Mouse (Mus musculus): ENCODE measurements at regions not wholly inside any gene's neighbourhood (a gene's known extent, or its start where the extent isn't known, plus 50 kb on each side); places are given as distances from the start of the nearest gene placed in this dataset.

GRCm38 (mm10) chr9:47962161-47962560, 199.7 kb upstream of the Nxpe4 start:
- H3K27me3 ChIP-seq (replicated peaks): no peaks in the 10 kb centered on the region
- no peak overlapping the region for H3K4me3 ChIP-seq (replicated peaks)
- 73% methylated on average over 4 of the region's 4 CpGs for WGBS
- H3K9ac ChIP-seq (replicated peaks): no peak overlapping the region
- no peak overlapping the region for H3K27ac ChIP-seq (replicated peaks)
- no peaks in the 10 kb centered on the region for H3K9me3 ChIP-seq (replicated peaks)
- no peak for ATAC-seq (ENCODE audit: low FRiP score)
- H3K4me2 ChIP-seq: no peak overlapping the region
- no peaks in the 10 kb centered on the region for H3K36me3 ChIP-seq
- H3K4me1 ChIP-seq: peaks cover 6% of the 10 kb centered on the region

- no peaks in the 10 kb centered on the region for H3K27me3 ChIP-seq (replicated peaks)
- no peaks in the 10 kb centered on the region for H3K9me3 ChIP-seq (replicated peaks)
- no peak overlapping the region for H3K4me3 ChIP-seq (replicated peaks)
- no peak overlapping the region for H3K27ac ChIP-seq (replicated peaks)
- no peak overlapping the region for H3K4me2 ChIP-seq
- ATAC-seq (ENCODE audit: low FRiP score): no peak
- no peak overlapping the region for H3K9ac ChIP-seq (replicated peaks)
- H3K4me1 ChIP-seq: peaks cover 6% of the 10 kb centered on the region
- 67% methylated on average over 4 of the region's 4 CpGs for WGBS
- H3K36me3 ChIP-seq: no peaks in the 10 kb centered on the region
These were observed 199.2 kb upstream of the Nxpe4 start for GRCm38 (mm10) chr9:47962589-47962988.

DNA sequence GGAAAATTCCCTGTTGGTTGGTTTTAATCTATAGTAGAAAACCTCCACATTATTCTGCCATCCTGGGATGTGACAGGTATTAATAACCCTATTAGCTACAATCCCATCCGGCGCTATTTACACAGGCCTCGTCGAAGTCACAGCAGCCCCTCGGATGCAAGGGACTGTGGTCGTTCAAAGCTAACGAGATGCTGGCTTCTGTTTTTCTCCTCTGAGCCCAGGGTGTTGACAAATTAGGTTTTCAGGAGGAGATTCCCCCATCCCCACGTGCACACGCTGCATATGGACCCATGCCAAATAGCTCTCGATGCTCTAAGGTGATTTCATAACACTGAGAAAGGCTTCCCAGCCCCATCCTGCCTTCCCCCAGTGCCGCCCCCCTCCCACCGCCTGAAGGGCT, 188.7 kb upstream of the Nxpe4 start:
- no peaks in the 10 kb centered on the region; the same call in 1 of the 2 replicates for H3K27me3 ChIP-seq (replicated peaks)
- no peaks in the 10 kb centered on the region for H3K36me3 ChIP-seq
- H3K4me2 ChIP-seq: no peak overlapping the region
- no peak overlapping the region for H3K4me3 ChIP-seq (replicated peaks)
- no peak overlapping the region for H3K27ac ChIP-seq (replicated peaks)
- ATAC-seq (ENCODE audit: low FRiP score): no peak
- no peaks in the 10 kb centered on the region for H3K9me3 ChIP-seq (replicated peaks)
- no peak overlapping the region for H3K9ac ChIP-seq (replicated peaks)
- 36% methylated on average over 12 of the region's 12 CpGs for WGBS
- peaks cover 13% of the 10 kb centered on the region for H3K4me1 ChIP-seq

- H3K4me1 ChIP-seq: peaks cover 6% of the 10 kb centered on the region; the same call in 1 of the 2 replicates
- no peak overlapping the region for H3K4me2 ChIP-seq
- no peaks in the 10 kb centered on the region for H3K36me3 ChIP-seq
- no peak overlapping the region for H3K27ac ChIP-seq (replicated peaks)
- H3K9me3 ChIP-seq (replicated peaks): no peaks in the 10 kb centered on the region
- H3K27me3 ChIP-seq (replicated peaks): no peaks in the 10 kb centered on the region
- H3K9ac ChIP-seq (replicated peaks): no peak overlapping the region
- H3K4me3 ChIP-seq (replicated peaks): no peak overlapping the region
- ATAC-seq (ENCODE audit: low FRiP score): no peak
- WGBS: 54% methylated on average over 11 of the region's 11 CpGs
These were observed 176.3 kb upstream of the Nxpe4 start for GRCm38 (mm10) chr9:47985356-47986111.

DNA sequence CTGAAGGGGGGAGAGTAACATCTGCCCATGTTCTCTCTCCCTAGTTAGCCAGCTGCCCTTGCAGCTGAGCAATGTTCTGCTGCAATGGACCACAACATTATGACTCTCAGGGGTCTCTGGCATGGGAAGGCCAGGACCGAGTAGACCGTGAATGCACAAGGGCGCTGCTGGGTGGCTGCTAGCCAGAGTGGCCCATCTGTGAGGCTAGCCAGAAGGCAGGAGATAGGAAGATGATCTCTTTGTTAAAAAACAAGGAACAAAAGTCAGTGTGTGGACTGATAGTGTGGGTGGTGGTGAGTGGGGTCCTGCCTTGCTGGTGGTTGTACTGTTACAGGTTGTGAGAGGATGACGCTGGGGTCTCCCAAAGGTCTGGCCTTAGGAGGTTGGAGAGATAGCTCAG, 174.6 kb upstream of the Nxpe4 start:
- H3K27ac ChIP-seq (replicated peaks): no peak overlapping the region
- no peaks in the 10 kb centered on the region for H3K9me3 ChIP-seq (replicated peaks)
- H3K4me1 ChIP-seq: peaks cover 6% of the 10 kb centered on the region; the same call in 1 of the 2 replicates
- no peak for ATAC-seq (ENCODE audit: low FRiP score)
- no peaks in the 10 kb centered on the region for H3K36me3 ChIP-seq
- WGBS: 77% methylated on average over 4 of the region's 4 CpGs
- no peak overlapping the region for H3K4me2 ChIP-seq
- no peak overlapping the region for H3K4me3 ChIP-seq (replicated peaks)
- H3K27me3 ChIP-seq (replicated peaks): no peaks in the 10 kb centered on the region
- no peak overlapping the region for H3K9ac ChIP-seq (replicated peaks)

DNA sequence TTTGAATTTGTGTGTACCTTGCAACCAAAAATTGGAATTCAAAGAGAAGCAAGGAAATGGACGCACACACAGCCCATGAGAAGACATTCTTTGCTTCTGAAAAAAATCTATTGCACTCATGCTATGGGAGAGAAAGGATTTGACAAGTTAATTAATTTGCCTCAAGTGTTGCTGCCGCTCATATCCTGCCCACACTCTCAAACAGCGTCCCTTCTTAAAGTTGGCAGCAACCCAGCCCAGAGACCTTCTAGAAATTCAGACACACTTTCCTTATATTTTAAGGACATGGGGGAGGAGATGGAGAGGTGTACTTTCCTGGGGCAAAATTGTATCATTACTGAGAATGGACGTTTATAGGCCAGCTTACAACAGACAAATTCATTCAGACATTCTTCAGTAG, 167.2 kb upstream of the Nxpe4 start:
- H3K27me3 ChIP-seq (replicated peaks): no peaks in the 10 kb centered on the region
- no peak overlapping the region for H3K4me2 ChIP-seq
- no peak overlapping the region for H3K4me3 ChIP-seq (replicated peaks)
- no peaks in the 10 kb centered on the region for H3K36me3 ChIP-seq
- no peak overlapping the region for H3K27ac ChIP-seq (replicated peaks)
- 71% methylated on average over 4 of the region's 4 CpGs for WGBS
- no peaks in the 10 kb centered on the region for H3K4me1 ChIP-seq
- no peaks in the 10 kb centered on the region for H3K9me3 ChIP-seq (replicated peaks)
- ATAC-seq (ENCODE audit: low FRiP score): no peak
- H3K9ac ChIP-seq (replicated peaks): no peak overlapping the region

- no peaks in the 10 kb centered on the region for H3K27me3 ChIP-seq (replicated peaks)
- no peak overlapping the region for H3K27ac ChIP-seq (replicated peaks)
- no peaks in the 10 kb centered on the region for H3K36me3 ChIP-seq
- no peak overlapping the region for H3K4me2 ChIP-seq
- no peaks in the 10 kb centered on the region for H3K4me1 ChIP-seq
- H3K9ac ChIP-seq (replicated peaks): no peak overlapping the region
- 93% methylated on average over 12 of the region's 12 CpGs for WGBS
- H3K4me3 ChIP-seq (replicated peaks): no peak overlapping the region
- no peaks in the 10 kb centered on the region for H3K9me3 ChIP-seq (replicated peaks)
- ATAC-seq (ENCODE audit: low FRiP score): no peak
These were observed 162.2 kb upstream of the Nxpe4 start for GRCm38 (mm10) chr9:47999632-48000031.

DNA sequence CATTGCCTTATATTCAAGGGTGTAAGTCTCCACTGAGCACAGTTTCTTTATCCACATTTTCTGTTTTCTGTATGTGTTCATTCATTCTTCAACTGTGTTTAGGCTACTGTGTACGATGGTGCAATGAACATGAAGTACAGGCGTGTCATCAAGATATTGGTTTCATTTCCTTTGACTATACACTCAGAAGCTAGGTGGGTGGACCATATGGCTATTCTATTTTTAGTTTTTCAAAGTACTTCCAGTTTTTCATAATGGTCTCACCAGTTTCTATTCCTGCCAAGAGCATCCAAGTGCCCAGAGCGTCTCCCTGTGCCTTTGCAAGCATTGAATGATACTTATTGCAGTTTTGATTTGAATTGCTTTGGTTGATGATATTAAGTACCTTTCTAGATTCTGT, 132.8 kb upstream of the Nxpe4 start:
- WGBS: 93% methylated on average over 3 of the region's 3 CpGs
- no peak overlapping the region for H3K4me2 ChIP-seq
- no peaks in the 10 kb centered on the region for H3K4me1 ChIP-seq
- H3K36me3 ChIP-seq: no peaks in the 10 kb centered on the region
- H3K27me3 ChIP-seq (replicated peaks): no peaks in the 10 kb centered on the region
- no peak overlapping the region for H3K9ac ChIP-seq (replicated peaks)
- H3K9me3 ChIP-seq (replicated peaks): no peaks in the 10 kb centered on the region
- no peak overlapping the region for H3K27ac ChIP-seq (replicated peaks)
- no peak for ATAC-seq (ENCODE audit: low FRiP score)
- H3K4me3 ChIP-seq (replicated peaks): no peak overlapping the region

DNA sequence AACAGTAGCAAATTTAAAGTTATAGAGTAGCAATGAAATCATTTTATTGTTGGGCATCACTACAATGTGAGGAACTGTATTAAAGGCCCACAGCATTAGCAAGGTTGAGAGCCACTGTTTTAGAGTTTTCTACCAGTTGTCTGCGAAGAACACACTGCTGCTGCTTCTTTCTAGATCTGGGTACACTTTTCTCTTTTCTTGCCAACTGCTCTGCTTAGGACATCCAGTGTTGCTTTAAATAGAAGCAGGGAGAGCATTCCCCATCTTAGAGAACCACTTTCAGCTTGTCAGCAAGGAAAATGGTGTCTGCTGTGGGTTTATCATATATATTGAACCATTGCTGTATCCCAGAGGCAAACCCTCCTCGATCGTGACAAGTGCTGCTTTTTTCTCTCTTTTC, 131.0 kb upstream of the Nxpe4 start:
- ATAC-seq (ENCODE audit: low FRiP score): no peak
- no peaks in the 10 kb centered on the region for H3K36me3 ChIP-seq
- no peak overlapping the region for H3K4me3 ChIP-seq (replicated peaks)
- no peaks in the 10 kb centered on the region for H3K4me1 ChIP-seq
- 94% methylated on average over 3 of the region's 3 CpGs for WGBS
- no peak overlapping the region for H3K9ac ChIP-seq (replicated peaks)
- H3K27ac ChIP-seq (replicated peaks): no peak overlapping the region
- H3K4me2 ChIP-seq: no peak overlapping the region
- no peaks in the 10 kb centered on the region for H3K9me3 ChIP-seq (replicated peaks)
- H3K27me3 ChIP-seq (replicated peaks): no peaks in the 10 kb centered on the region

DNA sequence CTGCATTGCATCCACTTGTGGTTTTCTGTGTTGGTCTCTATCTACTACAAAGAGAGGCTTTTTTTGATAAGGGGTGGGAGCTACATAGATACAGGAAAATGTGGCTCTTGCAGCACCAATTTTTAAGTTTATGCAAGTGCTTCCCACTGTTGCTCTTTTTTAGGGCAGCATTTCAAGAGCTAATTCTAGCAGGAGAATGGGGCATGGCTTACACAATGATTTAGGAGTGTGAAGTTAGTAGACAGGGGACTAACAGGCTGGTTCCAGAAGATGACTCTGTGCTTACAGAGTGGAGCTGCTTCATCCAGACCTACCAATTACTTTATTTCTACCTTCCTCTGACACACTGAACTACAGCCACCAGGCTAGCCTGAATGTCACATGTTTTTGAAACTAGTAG, 125.9 kb upstream of the Nxpe4 start:
- Histone ChIP-seq H3K9ac (replicated peaks) (no peak overlapping the region), H3K27ac (replicated peaks) (no peak overlapping the region), H3K4me1 (no peaks in the 10 kb centered on the region), H3K36me3 (no peaks in the 10 kb centered on the region), H3K9me3 (replicated peaks) (no peaks in the 10 kb centered on the region), H3K4me2 (no peak overlapping the region), H3K4me3 (replicated peaks) (no peak overlapping the region), H3K27me3 (replicated peaks) (no peaks in the 10 kb centered on the region)
- no peak for ATAC-seq (ENCODE audit: low FRiP score)

- ATAC-seq (ENCODE audit: low FRiP score): no peak
- H3K36me3 ChIP-seq: no peaks in the 10 kb centered on the region
- no peak overlapping the region for H3K4me3 ChIP-seq (replicated peaks)
- H3K27me3 ChIP-seq (replicated peaks): no peaks in the 10 kb centered on the region
- no peak overlapping the region for H3K27ac ChIP-seq (replicated peaks)
- no peaks in the 10 kb centered on the region for H3K4me1 ChIP-seq
- H3K4me2 ChIP-seq: no peak overlapping the region
- no peaks in the 10 kb centered on the region for H3K9me3 ChIP-seq (replicated peaks)
- no peak overlapping the region for H3K9ac ChIP-seq (replicated peaks)
These were observed 117.0 kb upstream of the Nxpe4 start for GRCm38 (mm10) chr9:48044826-48045225.

DNA sequence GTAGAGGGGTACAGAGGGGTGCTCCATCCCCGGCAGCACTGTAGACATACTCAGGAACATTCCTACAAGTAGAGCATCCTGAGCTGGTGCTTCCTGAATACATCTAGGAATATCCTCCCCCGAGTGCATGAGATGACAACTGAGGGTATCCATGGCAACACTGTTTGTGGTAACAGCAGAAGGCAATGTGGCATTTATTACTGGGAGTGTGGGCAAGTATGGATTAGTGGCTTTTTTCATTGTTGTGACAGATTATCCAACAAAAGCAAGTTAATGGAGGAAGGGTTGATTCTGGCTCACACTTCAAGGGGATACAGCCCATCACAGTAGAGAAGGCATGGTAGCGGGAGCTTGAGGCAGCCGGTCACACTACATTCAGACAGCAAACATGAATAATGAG, 114.0 kb upstream of the Nxpe4 start:
- no peaks in the 10 kb centered on the region for H3K9me3 ChIP-seq (replicated peaks)
- no peaks in the 10 kb centered on the region for H3K4me1 ChIP-seq
- H3K27ac ChIP-seq (replicated peaks): no peak overlapping the region
- H3K27me3 ChIP-seq (replicated peaks): no peaks in the 10 kb centered on the region
- H3K4me2 ChIP-seq: no peak overlapping the region
- no peak overlapping the region for H3K4me3 ChIP-seq (replicated peaks)
- no peak for ATAC-seq (ENCODE audit: low FRiP score)
- no peak overlapping the region for H3K9ac ChIP-seq (replicated peaks)
- 63% methylated on average over 4 of the region's 4 CpGs for WGBS
- H3K36me3 ChIP-seq: no peaks in the 10 kb centered on the region

- H3K4me1 ChIP-seq: peaks cover 12% of the 10 kb centered on the region
- ATAC-seq (ENCODE audit: low FRiP score): no peak
- H3K9me3 ChIP-seq (replicated peaks): no peaks in the 10 kb centered on the region
- no peak overlapping the region for H3K4me3 ChIP-seq (replicated peaks)
- no peak overlapping the region for H3K4me2 ChIP-seq
- no peak overlapping the region for H3K9ac ChIP-seq (replicated peaks)
- 81% methylated on average over 4 of the region's 4 CpGs for WGBS
- H3K36me3 ChIP-seq: no peaks in the 10 kb centered on the region
- no peaks in the 10 kb centered on the region for H3K27me3 ChIP-seq (replicated peaks)
- no peak overlapping the region for H3K27ac ChIP-seq (replicated peaks)
These were observed 108.2 kb upstream of the Nxpe4 start for GRCm38 (mm10) chr9:48053580-48053979.
